Mouse (Mus musculus) MEL (cell line): ENCODE measurements at regions not wholly inside any gene's neighbourhood (a gene's known extent, or its start where the extent isn't known, plus 50 kb on each side); places are given as distances from the start of the nearest gene placed in this dataset.

Experiments used
- KAT2A ChIP-seq: conservative IDR thresholded peaks from 2 replicates; pipeline ENCODE4 v1.6.1; 2012; ENCODE audit warnings: low read depth, low read length, improper control_type of control experiment, inconsistent platforms
- POLR2A ChIP-seq, 2 experiments: IDR thresholded peaks; 2 replicates each; pipeline ENCODE4 v1.6.1; 2011 to 2012; ENCODE audit warnings: low read length in 2 of 2, mild to moderate bottlenecking in 2 of 2, control low read depth in 1 of 2, improper control_type of control experiment in 1 of 2, low read depth in 1 of 2, moderate library complexity in 1 of 2; ENCODE audit not compliant: control insufficient read depth in 1 of 2, insufficient read depth in 1 of 2, poor library complexity in 1 of 2
- ZC3H11A ChIP-seq: IDR thresholded peaks from 2 replicates; pipeline ENCODE4 v1.6.1; 2012; ENCODE audit warnings: low read depth, mild to moderate bottlenecking, inconsistent platforms, low read length, improper control_type of control experiment

- TF ChIP-seq KAT2A (no peak), POLR2A (IDR thresholded peaks at IDR 0.05; ENCODE audit: control insufficient read depth in 1 of 2, insufficient read depth in 1 of 2, low read depth in 1 of 2, low read length in 2 of 2, poor library complexity in 1 of 2) (no peak), ZC3H11A (no peak)
Measured at GRCm38 (mm10) chr3:149379866-149380472, 389.6 kb upstream of the Adgrl2 start.
